Mouse (Mus musculus): ENCODE results near the gene Gjb5. TPM values are rescaled to one million over a fixed set of nuclear protein-coding genes. Genes with fewer than 3 reads are reported as not detected.

Gjb5 gene
- polyA plus RNA-seq, 1 experiment from 2014 or later: 0.10 TPM

DNA sequence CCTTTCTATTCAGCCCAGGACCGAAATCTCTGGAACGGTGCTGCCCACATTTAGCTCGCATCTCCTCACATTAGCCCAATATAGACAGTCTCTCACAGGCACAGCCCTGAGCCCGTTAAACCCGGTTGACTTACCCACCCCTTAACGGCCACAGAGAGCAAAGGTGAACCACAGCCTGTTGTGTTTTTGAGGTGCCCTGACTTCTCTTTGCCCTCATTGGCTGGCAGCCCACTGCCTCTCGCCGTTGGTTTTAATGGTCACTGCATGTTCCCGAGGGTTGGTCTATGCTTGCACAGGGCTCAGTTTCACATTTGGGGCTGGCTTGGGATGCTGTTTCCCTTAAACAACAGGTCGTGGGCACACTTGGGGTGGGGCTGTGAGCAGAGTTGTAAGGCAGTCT is 33.7 kb downstream of the Gjb5 start:
- H3K27ac ChIP-seq (ENCODE audit: low read depth, low read length): no peak overlapping the region
- ATAC-seq: no peak
- H3K4me2 ChIP-seq (ENCODE audit: low read length): no peak overlapping the region
- no peak overlapping the region for H3K4me3 ChIP-seq (ENCODE audit: low read depth, low read length)
- no peaks in the 10 kb centered on the region for H3K9me3 ChIP-seq (replicated peaks; ENCODE audit: control insufficient read depth, low read length)
- H3K4me1 ChIP-seq (ENCODE audit: control insufficient read depth, insufficient read depth, low read length): no peaks in the 10 kb centered on the region
- WGBS: 74% methylated on average over 10 of the region's 10 CpGs
- no peak for DNase-seq (ENCODE audit: low spot score)
- H3K27me3 ChIP-seq (replicated peaks; ENCODE audit: control insufficient read depth, insufficient read depth, low read length): peaks cover 12% of the 10 kb centered on the region; the same call in 1 of the 2 replicates
- no peak overlapping the region for H3K9ac ChIP-seq (ENCODE audit: low read length)
- H3K36me3 ChIP-seq (ENCODE audit: control insufficient read depth, insufficient read depth, low read length): no peaks in the 10 kb centered on the region

- ATAC-seq (no peak), DNase-seq (ENCODE audit: low spot score) (no peak)
- Histone ChIP-seq H3K4me2 (ENCODE audit: low read length) (no peak overlapping the region), H3K27me3 (replicated peaks; ENCODE audit: control insufficient read depth, insufficient read depth, low read length) (peaks cover 12% of the 10 kb centered on the region; the same call in 1 of the 2 replicates), H3K27ac (ENCODE audit: low read depth, low read length) (no peak overlapping the region), H3K4me3 (ENCODE audit: low read depth, low read length) (no peak overlapping the region), H3K9me3 (replicated peaks; ENCODE audit: control insufficient read depth, low read length) (no peaks in the 10 kb centered on the region), H3K9ac (ENCODE audit: low read length) (no peak overlapping the region), H3K4me1 (ENCODE audit: control insufficient read depth, insufficient read depth, low read length) (no peaks in the 10 kb centered on the region), H3K36me3 (ENCODE audit: control insufficient read depth, insufficient read depth, low read length) (no peaks in the 10 kb centered on the region)
- WGBS: 83% methylated on average over 3 of the region's 3 CpGs
Measured at GRCm38 (mm10) chr4:127323651-127324050, 34.3 kb downstream of the Gjb5 start.

DNA sequence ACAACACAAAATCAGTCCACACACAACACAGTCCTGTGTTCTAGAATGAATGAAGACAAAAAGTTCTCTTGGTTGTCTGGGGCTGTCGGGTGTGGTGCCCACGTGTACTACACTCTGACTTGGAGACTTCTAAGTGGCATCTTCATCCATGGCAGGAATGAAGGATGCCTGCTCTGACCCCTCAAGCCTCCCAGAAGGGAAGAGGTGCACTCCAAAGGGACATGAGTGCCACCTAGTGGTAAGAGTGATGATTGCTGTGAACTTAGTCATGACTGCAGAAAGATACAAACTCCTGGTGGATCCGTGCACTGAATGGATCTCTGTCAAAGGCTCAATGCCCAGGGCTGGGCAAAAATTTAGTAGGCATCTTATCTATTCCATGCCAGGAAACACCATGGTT is 38.4 kb downstream of the Gjb5 start:
- peak; percentile 57 for ATAC-seq
- no peak overlapping the region for H3K4me2 ChIP-seq (ENCODE audit: low read length)
- no peaks in the 10 kb centered on the region for H3K4me1 ChIP-seq (ENCODE audit: control insufficient read depth, insufficient read depth, low read length)
- WGBS: 3% methylated on average over 3 of the region's 3 CpGs
- no peak overlapping the region for H3K4me3 ChIP-seq (ENCODE audit: low read depth, low read length)
- H3K36me3 ChIP-seq (ENCODE audit: control insufficient read depth, insufficient read depth, low read length): no peaks in the 10 kb centered on the region
- no peaks in the 10 kb centered on the region for H3K9me3 ChIP-seq (replicated peaks; ENCODE audit: control insufficient read depth, low read length)
- peak; percentile 83 for DNase-seq (ENCODE audit: low spot score)
- no peaks in the 10 kb centered on the region for H3K27me3 ChIP-seq (replicated peaks; ENCODE audit: control insufficient read depth, insufficient read depth, low read length)
- no peak overlapping the region for H3K27ac ChIP-seq (ENCODE audit: low read depth, low read length)
- no peak overlapping the region for H3K9ac ChIP-seq (ENCODE audit: low read length)

DNA sequence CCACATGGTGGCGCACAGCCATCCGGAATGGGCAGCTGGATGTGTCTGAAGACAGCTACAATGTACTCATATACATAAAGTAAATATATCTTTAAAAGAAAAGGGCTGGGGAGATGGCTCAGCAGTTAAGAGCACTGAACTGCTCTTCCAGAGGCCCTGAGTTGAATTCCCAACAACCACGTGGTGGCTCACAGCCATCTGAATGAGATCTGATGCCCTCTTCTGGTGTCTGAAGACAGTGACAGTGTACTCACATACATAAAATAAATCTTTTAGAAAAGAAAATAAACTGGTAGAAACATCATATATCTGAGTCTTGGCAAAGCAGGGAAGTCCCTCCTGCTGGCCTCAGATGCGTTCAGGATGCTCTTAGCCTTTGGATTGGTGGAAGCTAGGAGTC is 40.8 kb downstream of the Gjb5 start:
- Histone ChIP-seq H3K27me3 (replicated peaks; ENCODE audit: control insufficient read depth, insufficient read depth, low read length) (no peaks in the 10 kb centered on the region), H3K9ac (ENCODE audit: low read length) (no peak overlapping the region), H3K4me3 (ENCODE audit: low read depth, low read length) (no peak overlapping the region), H3K9me3 (replicated peaks; ENCODE audit: control insufficient read depth, low read length) (no peaks in the 10 kb centered on the region), H3K27ac (ENCODE audit: low read depth, low read length) (no peak overlapping the region), H3K36me3 (ENCODE audit: control insufficient read depth, insufficient read depth, low read length) (no peaks in the 10 kb centered on the region), H3K4me2 (ENCODE audit: low read length) (no peak overlapping the region), H3K4me1 (ENCODE audit: control insufficient read depth, insufficient read depth, low read length) (no peaks in the 10 kb centered on the region)
- peak; percentile 19 for DNase-seq (ENCODE audit: low spot score)
- WGBS: 58% methylated on average over 4 of the region's 4 CpGs
- ATAC-seq: no peak

- no peaks in the 10 kb centered on the region for H3K27me3 ChIP-seq (replicated peaks; ENCODE audit: control insufficient read depth, insufficient read depth, low read length)
- no peaks in the 10 kb centered on the region for H3K9me3 ChIP-seq (replicated peaks; ENCODE audit: control insufficient read depth, low read length)
- no peaks in the 10 kb centered on the region for H3K4me1 ChIP-seq (ENCODE audit: control insufficient read depth, insufficient read depth, low read length)
- H3K27ac ChIP-seq (ENCODE audit: low read depth, low read length): no peak overlapping the region
- ATAC-seq (no peak), DNase-seq (ENCODE audit: low spot score) (no peak)
- H3K4me3 ChIP-seq (ENCODE audit: low read depth, low read length): no peak overlapping the region
- no peak overlapping the region for H3K4me2 ChIP-seq (ENCODE audit: low read length)
- no peaks in the 10 kb centered on the region for H3K36me3 ChIP-seq (ENCODE audit: control insufficient read depth, insufficient read depth, low read length)
- no peak overlapping the region for H3K9ac ChIP-seq (ENCODE audit: low read length)
- WGBS: 88% methylated on average over 7 of the region's 8 CpGs
Measured at GRCm38 (mm10) chr4:127315753-127316152, 42.2 kb downstream of the Gjb5 start.

GRCm38 (mm10) chr4:127314585-127314984 is 43.4 kb downstream of the Gjb5 start:
- ATAC-seq (no peak), DNase-seq (ENCODE audit: low spot score) (no peak)
- Histone ChIP-seq H3K9me3 (replicated peaks; ENCODE audit: control insufficient read depth, low read length) (no peaks in the 10 kb centered on the region), H3K9ac (ENCODE audit: low read length) (no peak overlapping the region), H3K27me3 (replicated peaks; ENCODE audit: control insufficient read depth, insufficient read depth, low read length) (no peaks in the 10 kb centered on the region), H3K27ac (ENCODE audit: low read depth, low read length) (no peak overlapping the region), H3K4me1 (ENCODE audit: control insufficient read depth, insufficient read depth, low read length) (no peaks in the 10 kb centered on the region), H3K4me2 (ENCODE audit: low read length) (peak overlapping the region; percentile 66; the same call in 1 of the 2 replicates), H3K36me3 (ENCODE audit: control insufficient read depth, insufficient read depth, low read length) (no peaks in the 10 kb centered on the region), H3K4me3 (ENCODE audit: low read depth, low read length) (no peak overlapping the region; the same call in 1 of the 2 replicates)
- 43% methylated on average over 9 of the region's 9 CpGs for WGBS

- no peak within 1 kb of the TSS for H3K27ac ChIP-seq (ENCODE audit: low read depth, low read length)
- peak; percentile 85 for ATAC-seq
- H3K9me3 ChIP-seq (replicated peaks; ENCODE audit: control insufficient read depth, low read length): no peaks in the 10 kb centered on the region
- DNase-seq (ENCODE audit: low spot score): peak; percentile 88
- H3K4me3 ChIP-seq (ENCODE audit: low read depth, low read length): peak within 1 kb of the TSS; percentile 38
- no peaks in the 10 kb centered on the region for H3K36me3 ChIP-seq (ENCODE audit: control insufficient read depth, insufficient read depth, low read length)
- peak within 1 kb of the TSS; percentile 66 for H3K4me2 ChIP-seq (ENCODE audit: low read length)
- peak within 1 kb of the TSS; percentile 55 for H3K9ac ChIP-seq (ENCODE audit: low read length)
- H3K4me1 ChIP-seq (ENCODE audit: control insufficient read depth, insufficient read depth, low read length): no peaks in the 10 kb centered on the region
- no peaks in the 10 kb centered on the region for H3K27me3 ChIP-seq (replicated peaks; ENCODE audit: control insufficient read depth, insufficient read depth, low read length)
- 0% methylated on average over 25 of the region's 25 CpGs for WGBS
Measured at GRCm38 (mm10) chr4:127313861-127314260, 44.1 kb downstream of the Gjb5 start, which contains the start of gene Gja4. Gene Gja4, minus strand, starts transcription at chr4:127314039.

DNA sequence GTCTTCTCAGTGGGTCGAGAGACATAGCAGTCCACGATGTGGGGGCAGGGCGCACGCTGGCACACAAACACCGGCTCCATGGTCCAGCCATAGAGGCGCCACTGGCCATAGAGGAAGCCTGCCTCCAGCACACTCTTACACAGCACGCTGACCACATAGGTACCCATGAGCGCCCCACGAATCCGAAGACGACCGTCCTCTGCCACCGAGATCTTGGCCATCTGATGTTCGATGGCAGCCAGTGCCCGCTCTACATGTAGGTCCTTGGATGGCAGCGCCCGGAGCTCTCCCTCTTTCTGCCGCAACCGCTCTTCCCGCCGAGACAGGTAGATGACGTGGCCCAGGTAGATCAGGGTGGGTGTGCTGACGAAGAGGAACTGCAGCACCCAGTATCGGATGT is 45.6 kb downstream of the Gjb5 start:
- 67% methylated on average over 24 of the region's 24 CpGs for WGBS
- no peak overlapping the region for H3K4me3 ChIP-seq (ENCODE audit: low read depth, low read length)
- H3K27ac ChIP-seq (ENCODE audit: low read depth, low read length): no peak overlapping the region
- ATAC-seq: no peak
- DNase-seq (ENCODE audit: low spot score): no peak
- no peaks in the 10 kb centered on the region for H3K9me3 ChIP-seq (replicated peaks; ENCODE audit: control insufficient read depth, low read length)
- H3K9ac ChIP-seq (ENCODE audit: low read length): no peak overlapping the region
- no peaks in the 10 kb centered on the region for H3K36me3 ChIP-seq (ENCODE audit: control insufficient read depth, insufficient read depth, low read length)
- no peaks in the 10 kb centered on the region for H3K4me1 ChIP-seq (ENCODE audit: control insufficient read depth, insufficient read depth, low read length)
- H3K27me3 ChIP-seq (replicated peaks; ENCODE audit: control insufficient read depth, insufficient read depth, low read length): no peaks in the 10 kb centered on the region
- no peak overlapping the region for H3K4me2 ChIP-seq (ENCODE audit: low read length)

DNA sequence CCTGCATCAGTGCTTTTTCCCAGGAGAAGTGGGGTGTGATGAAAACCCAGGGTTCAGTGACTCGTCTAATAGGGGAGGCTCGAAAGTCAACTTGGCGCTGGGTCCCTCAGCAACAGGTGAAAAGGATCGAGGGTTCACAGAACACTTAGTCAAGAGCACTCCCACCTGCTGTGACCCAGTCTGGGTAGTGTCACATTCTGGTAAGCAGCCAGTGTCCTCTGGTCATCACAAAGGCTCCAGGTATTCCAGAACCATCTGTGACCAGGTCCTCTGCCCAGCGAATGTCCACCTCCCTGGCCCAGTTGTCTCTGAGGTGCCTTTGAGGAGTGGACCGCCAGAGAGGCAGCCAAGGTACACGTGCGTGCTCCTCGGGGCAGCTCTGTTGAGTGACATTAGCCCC is 46.4 kb downstream of the Gjb5 start:
- no peak for DNase-seq (ENCODE audit: low spot score)
- Histone ChIP-seq H3K27me3 (replicated peaks; ENCODE audit: control insufficient read depth, insufficient read depth, low read length) (no peaks in the 10 kb centered on the region), H3K4me3 (ENCODE audit: low read depth, low read length) (no peak overlapping the region), H3K9me3 (replicated peaks; ENCODE audit: control insufficient read depth, low read length) (no peaks in the 10 kb centered on the region), H3K27ac (ENCODE audit: low read depth, low read length) (no peak overlapping the region), H3K9ac (ENCODE audit: low read length) (no peak overlapping the region), H3K36me3 (ENCODE audit: control insufficient read depth, insufficient read depth, low read length) (no peaks in the 10 kb centered on the region), H3K4me1 (ENCODE audit: control insufficient read depth, insufficient read depth, low read length) (no peaks in the 10 kb centered on the region), H3K4me2 (ENCODE audit: low read length) (no peak overlapping the region)
- no peak for ATAC-seq
- WGBS: 60% methylated on average over 9 of the region's 9 CpGs
